Mouse (Mus musculus): Measurements from ENCODE around the gene Pigc. TPM values are rescaled to one million over a fixed set of nuclear protein-coding genes. Genes with fewer than 3 reads are reported as not detected.

Pigc gene
- total and polyA plus RNA-seq, 2 experiments from 2014 or later: 24.0 to 25.0 TPM

GRCm38 (mm10) chr1:161978173-161978700 is 9.3 kb downstream of the Pigc start:
- no peak overlapping the region for H3K9ac ChIP-seq (replicated peaks; ENCODE audit: low read depth, low read length)
- H3K27ac ChIP-seq (ENCODE audit: low read depth): no peak overlapping the region
- no peak for TF ChIP-seq EP300 (IDR thresholded peaks at IDR 0.05; ENCODE audit: low read depth)
- TF ChIP-seq CTCF (IDR thresholded peaks at IDR 0.05; ENCODE audit: low read depth): no peak
- ATAC-seq (ENCODE audit: insufficient read depth, low read depth) (no peak), DNase-seq (ENCODE audit: low spot score) (no peak)
- no peak overlapping the region for H3K4me2 ChIP-seq (ENCODE audit: low read depth, low read length)
- H3K9me3 ChIP-seq (replicated peaks; ENCODE audit: control insufficient read depth, low read length): no peaks in the 10 kb centered on the region
- 81% methylated on average over 5 of the region's 5 CpGs for WGBS
- no peaks in the 10 kb centered on the region for H3K4me1 ChIP-seq (ENCODE audit: control insufficient read depth, insufficient read depth)
- no peaks in the 10 kb centered on the region for H3K27me3 ChIP-seq (ENCODE audit: control insufficient read depth, insufficient read depth, low read length)
- no peak overlapping the region for H3K4me3 ChIP-seq (ENCODE audit: low read depth, low read length)
- no peaks in the 10 kb centered on the region for H3K36me3 ChIP-seq (replicated peaks; ENCODE audit: control insufficient read depth, insufficient read depth, low read length)

- WGBS: 39% methylated on average over 1 of the region's 1 CpGs
- H3K9ac ChIP-seq (replicated peaks; ENCODE audit: low read depth, low read length): no peak within 1 kb of the TSS
- TF ChIP-seq EP300 (IDR thresholded peaks at IDR 0.05; ENCODE audit: low read depth) (no peak), CTCF (IDR thresholded peaks at IDR 0.05; ENCODE audit: low read depth) (no peak)
- no peak within 1 kb of the TSS for H3K4me3 ChIP-seq (ENCODE audit: low read depth, low read length)
- DNase-seq (ENCODE audit: low spot score) (no peak), ATAC-seq (ENCODE audit: insufficient read depth, low read depth) (no peak)
- H3K36me3 ChIP-seq (replicated peaks; ENCODE audit: control insufficient read depth, insufficient read depth, low read length): no peaks in the 10 kb centered on the region
- no peak within 1 kb of the TSS for H3K27ac ChIP-seq (ENCODE audit: low read depth)
- no peak within 1 kb of the TSS for H3K4me2 ChIP-seq (ENCODE audit: low read depth, low read length)
- H3K4me1 ChIP-seq (ENCODE audit: control insufficient read depth, insufficient read depth): no peaks in the 10 kb centered on the region
- no peaks in the 10 kb centered on the region for H3K9me3 ChIP-seq (replicated peaks; ENCODE audit: control insufficient read depth, low read length)
- H3K27me3 ChIP-seq (ENCODE audit: control insufficient read depth, insufficient read depth, low read length): no peaks in the 10 kb centered on the region
These were observed 10.6 kb downstream of the Pigc start, which contains the start of gene 4930558K02Rik for GRCm38 (mm10) chr1:161979536-161979935. Gene 4930558K02Rik, minus strand, starts transcription at chr1:161979636.

GRCm38 (mm10) chr1:161980046-161980445 is 11.1 kb downstream of the Pigc start:
- ATAC-seq (ENCODE audit: insufficient read depth, low read depth) (no peak), DNase-seq (ENCODE audit: low spot score) (no peak)
- no peak overlapping the region for H3K4me2 ChIP-seq (ENCODE audit: low read depth, low read length)
- no peak overlapping the region for H3K27ac ChIP-seq (ENCODE audit: low read depth)
- H3K4me1 ChIP-seq (ENCODE audit: control insufficient read depth, insufficient read depth): no peaks in the 10 kb centered on the region
- H3K27me3 ChIP-seq (ENCODE audit: control insufficient read depth, insufficient read depth, low read length): no peaks in the 10 kb centered on the region
- TF ChIP-seq CTCF (IDR thresholded peaks at IDR 0.05; ENCODE audit: low read depth) (no peak), EP300 (IDR thresholded peaks at IDR 0.05; ENCODE audit: low read depth) (no peak)
- 73% methylated on average over 2 of the region's 2 CpGs for WGBS
- H3K9ac ChIP-seq (replicated peaks; ENCODE audit: low read depth, low read length): no peak overlapping the region
- no peaks in the 10 kb centered on the region for H3K9me3 ChIP-seq (replicated peaks; ENCODE audit: control insufficient read depth, low read length)
- H3K36me3 ChIP-seq (replicated peaks; ENCODE audit: control insufficient read depth, insufficient read depth, low read length): no peaks in the 10 kb centered on the region
- no peak overlapping the region for H3K4me3 ChIP-seq (ENCODE audit: low read depth, low read length)

DNA sequence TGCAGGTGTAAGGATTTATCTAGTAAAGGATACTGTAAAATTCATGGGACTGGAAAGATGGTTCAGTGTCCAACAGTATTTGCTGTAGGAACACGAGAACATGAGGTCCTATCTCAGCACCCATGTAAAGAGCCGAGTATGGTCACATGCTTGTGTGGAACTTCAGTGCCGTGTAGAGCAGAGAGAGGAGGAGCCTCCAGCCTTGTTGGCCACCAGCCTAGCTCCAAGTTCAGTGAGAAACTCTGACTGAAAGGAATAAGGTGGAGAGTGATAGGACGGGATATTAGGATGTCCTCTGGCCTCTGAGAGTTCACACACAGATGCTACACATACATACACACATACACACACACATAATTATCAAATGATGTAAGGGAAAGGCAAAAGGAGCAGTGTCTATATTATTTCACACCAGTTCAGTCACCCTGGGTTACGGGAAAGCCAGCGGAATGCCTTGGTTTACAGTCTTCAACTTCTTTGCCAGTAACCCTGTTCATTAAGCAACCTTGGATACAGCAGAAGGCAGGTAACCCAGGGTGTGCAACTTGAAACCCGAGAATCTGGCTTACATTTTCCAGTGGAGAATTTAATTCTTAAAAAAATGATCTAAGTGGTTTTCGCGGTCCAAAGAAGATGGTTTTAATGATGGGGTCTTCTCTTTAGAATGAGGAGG is 11.8 kb downstream of the Pigc start:
- TF ChIP-seq EP300 (IDR thresholded peaks at IDR 0.05; ENCODE audit: low read depth): no peak
- H3K4me1 ChIP-seq (ENCODE audit: control insufficient read depth, insufficient read depth): no peaks in the 10 kb centered on the region
- H3K4me3 ChIP-seq (ENCODE audit: low read depth, low read length): no peak overlapping the region
- DNase-seq (ENCODE audit: low spot score): no peak
- no peaks in the 10 kb centered on the region for H3K36me3 ChIP-seq (replicated peaks; ENCODE audit: control insufficient read depth, insufficient read depth, low read length)
- H3K9ac ChIP-seq (replicated peaks; ENCODE audit: low read depth, low read length): no peak overlapping the region
- no peak overlapping the region for H3K27ac ChIP-seq (ENCODE audit: low read depth)
- ATAC-seq (ENCODE audit: insufficient read depth, low read depth): no peak
- H3K4me2 ChIP-seq (ENCODE audit: low read depth, low read length): no peak overlapping the region
- WGBS: 72% methylated on average over 9 of the region's 9 CpGs
- H3K27me3 ChIP-seq (ENCODE audit: control insufficient read depth, insufficient read depth, low read length): no peaks in the 10 kb centered on the region
- H3K9me3 ChIP-seq (replicated peaks; ENCODE audit: control insufficient read depth, low read length): no peaks in the 10 kb centered on the region

DNA sequence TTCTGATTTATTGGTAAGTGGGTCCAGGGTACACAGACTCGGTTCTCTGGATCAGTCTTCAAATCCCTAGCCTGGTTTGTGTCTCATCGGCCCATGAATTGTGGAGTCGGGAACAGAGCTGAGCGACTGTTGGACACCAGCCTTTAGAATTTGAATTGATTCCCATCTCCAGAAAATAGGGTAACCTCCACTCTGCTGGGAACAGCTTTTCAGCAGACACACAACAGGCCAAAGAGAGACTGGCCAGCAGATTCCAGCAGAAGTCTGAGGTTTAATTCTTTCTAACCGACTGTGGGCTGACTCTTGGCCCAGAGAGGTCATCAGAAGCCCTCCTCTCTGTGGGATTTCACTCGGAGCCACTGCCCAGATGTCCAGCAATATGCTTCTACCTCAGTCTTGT is 14.5 kb downstream of the Pigc start:
- no peak for DNase-seq (ENCODE audit: low spot score)
- TF ChIP-seq EP300 (IDR thresholded peaks at IDR 0.05; ENCODE audit: low read depth) (no peak), CTCF (IDR thresholded peaks at IDR 0.05; ENCODE audit: low read depth) (no peak)

More for the DNA sequence above, 14.5 kb downstream of the Pigc start:
- H3K9ac ChIP-seq (replicated peaks; ENCODE audit: low read depth, low read length): no peak overlapping the region
- H3K4me2 ChIP-seq (ENCODE audit: low read depth, low read length): no peak overlapping the region
- no peaks in the 10 kb centered on the region for H3K9me3 ChIP-seq (replicated peaks; ENCODE audit: control insufficient read depth, low read length)
- ATAC-seq (ENCODE audit: insufficient read depth, low read depth): no peak
- WGBS: 64% methylated on average over 6 of the region's 6 CpGs
- no peaks in the 10 kb centered on the region for H3K4me1 ChIP-seq (ENCODE audit: control insufficient read depth, insufficient read depth)
- H3K4me3 ChIP-seq (ENCODE audit: low read depth, low read length): no peak overlapping the region
- no peaks in the 10 kb centered on the region for H3K36me3 ChIP-seq (replicated peaks; ENCODE audit: control insufficient read depth, insufficient read depth, low read length)
- no peaks in the 10 kb centered on the region for H3K27me3 ChIP-seq (ENCODE audit: control insufficient read depth, insufficient read depth, low read length)
- H3K27ac ChIP-seq (ENCODE audit: low read depth): no peak overlapping the region
